Mouse (Mus musculus) spleen, adult 12 weeks (tissue): ENCODE measurements around the gene Dgat2.

Source experiments
- DNase-seq: peaks from one replicate; pipeline ENCODE4 v3.0.0; 2022; ENCODE audit warnings: low spot score

Gene Dgat2

GRCm38 (mm10) chr7:99182432-99183172, at the start of gene Dgat2:
Gene Dgat2 (minus strand): TSS chr7:99182719.
- peak; percentile 81 for DNase-seq

GRCm38 (mm10) chr7:99230061-99230747, 47.7 kb upstream of the Dgat2 start:
- DNase-seq, result no peak

- DNase-seq, result no peak
Observed at GRCm38 (mm10) chr7:99229411-99229810, 46.9 kb upstream of the Dgat2 start.

GRCm38 (mm10) chr7:99228825-99229224, 46.3 kb upstream of the Dgat2 start:
- DNase-seq, result no peak

- DNase-seq, result no peak
Observed at GRCm38 (mm10) chr7:99227267-99227666, 44.7 kb upstream of the Dgat2 start.

GRCm38 (mm10) chr7:99226662-99227061, 44.1 kb upstream of the Dgat2 start:
- no peak for DNase-seq

GRCm38 (mm10) chr7:99225421-99225820, 42.9 kb upstream of the Dgat2 start:
- DNase-seq, result no peak

GRCm38 (mm10) chr7:99224648-99225190, 42.2 kb upstream of the Dgat2 start:
- no peak for DNase-seq

- DNase-seq, result no peak
Observed at GRCm38 (mm10) chr7:99224225-99224624, 41.7 kb upstream of the Dgat2 start.

- no peak for DNase-seq
Observed at GRCm38 (mm10) chr7:99217338-99218074, 35.0 kb upstream of the Dgat2 start.

GRCm38 (mm10) chr7:99215347-99215855, 32.9 kb upstream of the Dgat2 start:
- DNase-seq, result no peak

- no peak for DNase-seq
Observed at GRCm38 (mm10) chr7:99214621-99215185, 32.2 kb upstream of the Dgat2 start.

GRCm38 (mm10) chr7:99213686-99214085, 31.2 kb upstream of the Dgat2 start:
- no peak for DNase-seq

GRCm38 (mm10) chr7:99213056-99213455, 30.5 kb upstream of the Dgat2 start:
- no peak for DNase-seq

- no peak for DNase-seq
Observed at GRCm38 (mm10) chr7:99208704-99209103, 26.2 kb upstream of the Dgat2 start.

- no peak for DNase-seq
Observed at GRCm38 (mm10) chr7:99206364-99206763, 23.8 kb upstream of the Dgat2 start.

GRCm38 (mm10) chr7:99202163-99202562, 19.6 kb upstream of the Dgat2 start:
- DNase-seq, result no peak

- no peak for DNase-seq
Observed at GRCm38 (mm10) chr7:99200290-99200689, 17.8 kb upstream of the Dgat2 start.

GRCm38 (mm10) chr7:99199451-99200175, 17.1 kb upstream of the Dgat2 start:
- no peak for DNase-seq

- no peak for DNase-seq
Observed at GRCm38 (mm10) chr7:99198811-99199210, 16.3 kb upstream of the Dgat2 start.

GRCm38 (mm10) chr7:99194511-99194910, 12.0 kb upstream of the Dgat2 start:
- DNase-seq, result no peak
